9 mouse cellular contexts compared by ENCODE assay signal in the genomic region with DNA sequence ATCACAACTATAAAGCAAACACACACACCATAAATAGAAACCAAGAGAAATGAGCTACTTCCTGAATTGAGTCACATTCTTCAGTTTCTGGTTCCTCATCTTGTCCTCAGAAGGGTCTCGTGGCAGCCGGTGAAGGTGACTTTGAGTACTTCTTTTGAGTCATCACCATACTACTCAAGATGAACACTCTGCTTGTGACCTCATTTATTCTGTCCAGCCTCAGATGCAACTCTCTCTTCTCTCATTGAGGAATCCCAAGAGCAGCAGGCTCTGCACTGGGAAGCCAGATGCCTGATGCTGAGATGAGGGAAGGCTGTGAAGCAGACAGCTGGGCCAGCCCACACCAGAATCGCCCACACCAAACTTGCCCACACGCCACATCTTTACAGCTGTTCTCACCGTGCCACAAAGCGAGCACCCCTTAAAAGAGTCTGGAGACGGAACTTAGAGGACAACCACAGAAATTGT. TPM values are rescaled to one million over a fixed set of nuclear protein-coding genes. Genes with fewer than 3 reads are reported as not detected.
DNase-seq lines count a peak whose midpoint lies in the region; ATAC-seq and TF ChIP-seq lines count a peak whose summit lies in the region.
"Had no signal": no experiment of that assay in that cellular context is flagged by ENCODE, and none has a peak within 500 bp of the region (broad histone marks: within the 10 kb centered on the region; RNA-seq: fewer than 3 reads in every experiment).

No protein-coding gene starts in this region.

- TF ChIP-seq RAD21 in MEL (IDR thresholded peaks at IDR 0.05; ENCODE audit: low read depth, low read length), result no peak

- H3K9ac ChIP-seq in MEL (ENCODE audit: control insufficient read depth, low read depth, low read length, poor library complexity, severe bottlenecking), result no peak overlapping the region
- no peak overlapping the region for H3K9ac ChIP-seq in forebrain, postnatal 0 days
- H3K9ac ChIP-seq: neural tube, embryonic 12.5 days had no signal

- no peak overlapping the region for H3K4me3 ChIP-seq in MEL (ENCODE audit: control insufficient read depth in 1 of 2, insufficient read depth in 1 of 2, low read depth in 2 of 2, low read length in 2 of 2)
- H3K4me3 ChIP-seq in forebrain, postnatal 0 days (ENCODE audit: low read depth, low read length), result no peak overlapping the region
- no peak overlapping the region for H3K4me3 ChIP-seq in macrophage (ENCODE audit: inconsistent target)
- H3K4me3 ChIP-seq: neural tube, embryonic 12.5 days had no signal

- H3K9me3 ChIP-seq in MEL (replicated peaks; ENCODE audit: insufficient read depth, low read length), result no peaks in the 10 kb centered on the region
- no peaks in the 10 kb centered on the region for H3K9me3 ChIP-seq in forebrain, postnatal 0 days (ENCODE audit: low read length)
- H3K9me3 ChIP-seq: neural tube, embryonic 12.5 days had no signal

- WGBS in forebrain, postnatal 0 days, result 73% methylated on average over 7 of the region's 7 CpGs
- WGBS in macrophage (ENCODE audit: missing documents), result 2% methylated on average over 7 of the region's 7 CpGs

- TF ChIP-seq CTCF in MEL (IDR thresholded peaks at IDR 0.05 in 2 of 3, conservative IDR thresholded peaks at IDR 0.05 in 1 of 3; ENCODE audit: control insufficient read depth in 1 of 3, insufficient read depth in 1 of 3, low read depth in 2 of 3, low read length in 3 of 3, poor library complexity in 1 of 3, severe bottlenecking in 1 of 3), result no peak
- TF ChIP-seq CTCF in forebrain, postnatal 0 days (IDR thresholded peaks at IDR 0.05; ENCODE audit: low read depth), result no peak

- no peak for TF ChIP-seq POLR2A in MEL (IDR thresholded peaks at IDR 0.05; ENCODE audit: control insufficient read depth in 1 of 2, insufficient read depth in 1 of 2, low read depth in 1 of 2, low read length in 2 of 2, poor library complexity in 1 of 2)

- peak; percentile 47 for DNase-seq in kidney, postnatal 10 days
- no peak for DNase-seq in kidney, adult 8-10 months
- peak; percentile 62 for DNase-seq in MEL (ENCODE audit: low read depth, low spot score)
- no peak for DNase-seq in forebrain, postnatal 0 days
- DNase-seq in embryo, embryonic 9.5 days (ENCODE audit: extremely low spot score), result no peak
- DNase-seq in cerebellum, adult 9-10 months, result no peak
- DNase-seq in layer of hippocampus, adult 18-20 months (ENCODE audit: low spot score in 2 of 2), result no peak

- ATAC-seq in forebrain, postnatal 0 days, result no peak

- no peak overlapping the region for H3K4me2 ChIP-seq in forebrain, postnatal 0 days (ENCODE audit: low read depth)

- H3K36me3 ChIP-seq in MEL (ENCODE audit: control insufficient read depth in 1 of 2, insufficient read depth in 2 of 2, low read length in 2 of 2) (peaks cover 0 to 10% of the 10 kb centered on the region in 2 experiments; a peak in 2 of 4 replicates), macrophage (ENCODE audit: inconsistent target) (no peaks in the 10 kb centered on the region)
- H3K36me3 ChIP-seq in forebrain, postnatal 0 days (ENCODE audit: insufficient read depth), result no peaks in the 10 kb centered on the region
- H3K36me3 ChIP-seq: neural tube, embryonic 12.5 days had no signal

- no peaks in the 10 kb centered on the region for H3K27me3 ChIP-seq in MEL (ENCODE audit: control insufficient read depth in 1 of 2, insufficient read depth in 2 of 2, low read length in 2 of 2)
- no peaks in the 10 kb centered on the region for H3K27me3 ChIP-seq in forebrain, postnatal 0 days (ENCODE audit: insufficient read depth, low read length)
- H3K27me3 ChIP-seq: neural tube, embryonic 12.5 days had no signal

- TF ChIP-seq EP300 in MEL (IDR thresholded peaks at IDR 0.05; ENCODE audit: low read depth in 1 of 2, low read length in 2 of 2), result no peak

- no peak overlapping the region for H3K27ac ChIP-seq in MEL (ENCODE audit: control insufficient read depth, low read depth, low read length)
- H3K27ac ChIP-seq in forebrain, postnatal 0 days (ENCODE audit: low read depth, low read length), result 0 out of 2 replicates have a peak overlapping the region, but pooled peaks have one; percentile 9
- H3K27ac ChIP-seq in macrophage, result peak overlapping the region; percentile 81

- peaks cover 5 to 17% of the 10 kb centered on the region in 2 experiments for H3K4me1 ChIP-seq in MEL (ENCODE audit: control insufficient read depth in 1 of 2, insufficient read depth in 2 of 2, low read length in 2 of 2)
- H3K4me1 ChIP-seq in forebrain, postnatal 0 days (ENCODE audit: insufficient read depth), result peaks cover 18% of the 10 kb centered on the region

- H3K79me2 ChIP-seq in MEL (ENCODE audit: control insufficient read depth, insufficient read depth, low read length, poor library complexity) (no peaks in the 10 kb centered on the region), macrophage (ENCODE audit: inconsistent target) (peaks cover 11% of the 10 kb centered on the region)

TF ChIP-seq in MEL, 35 proteins besides CTCF, POLR2A, EP300 and RAD21:
- no peak for TF ChIP-seq ZKSCAN1 (IDR thresholded peaks at IDR 0.05; ENCODE audit: low read depth, low read length)
- no peak for TF ChIP-seq ZMIZ1 (IDR thresholded peaks at IDR 0.05; ENCODE audit: low read depth, low read length)
- peak; percentile 30; the same call in 1 of the 2 replicates for TF ChIP-seq ETS1 (IDR thresholded peaks at IDR 0.05; ENCODE audit: low read depth, low read length)
- no peak for TF ChIP-seq TAL1 (IDR thresholded peaks at IDR 0.05; ENCODE audit: low read length)
TF ChIP-seq in MEL: peak in this region for 1.

RNA-seq across cellular contexts. Expression of a gene that starts 8.0 kb away (rescaled TPM):
- total RNA-seq in MEL (2012; rRNA removed), result 7.2 and 7.5 TPM in 2 replicates
- polyA plus RNA-seq in MEL (2012; ENCODE audit: insufficient read depth in 1 of 2, insufficient read length in 2 of 2, low read depth in 1 of 2, low replicate concordance in 2 of 2, missing spikeins in 1 of 2) (1 to 10 TPM in 1 of 2 experiments, not detected in 1; 7.4 TPM), macrophage (2018) (24.7 to 56.1 TPM (median 49.7 TPM) in 3 replicates)
- total RNA-seq in forebrain, postnatal 0 days (2014; rRNA removed), result 46.0 and 47.6 TPM in 2 replicates
- polyA plus RNA-seq in forebrain, postnatal 0 days (2015; fragmentation: Nextera tagmentation; extraction: Ambion mirVana), result 9.4 and 11.6 TPM in 2 replicates
- 100 to 1,000 TPM in 15 of 26 experiments, 10 to 100 TPM in 11; 37.6 to 232 (median 114) TPM for total RNA-seq in macrophage (2018; cell fraction: chromatin; rRNA removed)
- 100 to 1,000 TPM in 16 of 26 experiments, 10 to 100 TPM in 10; 68.0 to 298 (median 132) TPM for total RNA-seq in macrophage (2018; cell fraction: cytosol; rRNA removed)
- 100 to 1,000 TPM in 22 of 26 experiments, 10 to 100 TPM in 4; 58.9 to 356 (median 241) TPM for total RNA-seq in macrophage (2018; cell fraction: nucleus; rRNA removed)
- 10 to 100 TPM; 32.3 to 36.2 TPM for total RNA-seq in layer of hippocampus, adult 18-20 months (2021)

RNA-seq across cellular contexts. Expression of a gene that starts 55.2 kb away (rescaled TPM):
- total RNA-seq in MEL (2012; rRNA removed), result 1.8 and 2.0 TPM in 2 replicates
- polyA plus RNA-seq in MEL (2012; ENCODE audit: insufficient read depth in 1 of 2, insufficient read length in 2 of 2, low read depth in 1 of 2, low replicate concordance in 2 of 2, missing spikeins in 1 of 2) (1 to 10 TPM in 1 of 2 experiments, not detected in 1; 3.9 TPM), macrophage (2018) (15.5 to 37.2 TPM (median 30.0 TPM) in 3 replicates)
- total RNA-seq in forebrain, postnatal 0 days (2014; rRNA removed), result 2.8 and 5.1 TPM in 2 replicates
- 2.0 and 2.6 TPM in 2 replicates for polyA plus RNA-seq in forebrain, postnatal 0 days (2015; fragmentation: Nextera tagmentation; extraction: Ambion mirVana)
- total RNA-seq in macrophage (2018; cell fraction: chromatin; rRNA removed), result 10 to 100 TPM in 7 of 26 experiments, 1 to 10 TPM in 16, under 1 TPM in 3; 0.58 to 18.6 (median 4.8) TPM
- 10 to 100 TPM; 15.6 to 30.1 (median 23.0) TPM for total RNA-seq in macrophage (2018; cell fraction: cytosol; rRNA removed)
- 10 to 100 TPM in 19 of 26 experiments, 1 to 10 TPM in 7; 2.9 to 43.4 (median 14.7) TPM for total RNA-seq in macrophage (2018; cell fraction: nucleus; rRNA removed)
- 1 to 10 TPM; 3.8 to 4.1 TPM for total RNA-seq in layer of hippocampus, adult 18-20 months (2021)

Comparison
In these comparisons a context has a peak if more than half of its experiments do, and no peak if none do; other contexts are left out.
1. DNase-seq: peak in kidney, postnatal 10 days (single experiment) and MEL (single experiment); none in kidney, adult 8-10 months (0 of 2), forebrain, postnatal 0 days (single experiment), embryo, embryonic 9.5 days (single experiment), cerebellum, adult 9-10 months (single experiment) and layer of hippocampus, adult 18-20 months (0 of 2).